Mouse (Mus musculus): Measurements from ENCODE around the gene Rnf213. TPM values are rescaled to one million over a fixed set of nuclear protein-coding genes. Genes with fewer than 3 reads are reported as not detected.

Rnf213 gene
- polyA plus RNA-seq, 1 experiment: 34.7 TPM

DNA sequence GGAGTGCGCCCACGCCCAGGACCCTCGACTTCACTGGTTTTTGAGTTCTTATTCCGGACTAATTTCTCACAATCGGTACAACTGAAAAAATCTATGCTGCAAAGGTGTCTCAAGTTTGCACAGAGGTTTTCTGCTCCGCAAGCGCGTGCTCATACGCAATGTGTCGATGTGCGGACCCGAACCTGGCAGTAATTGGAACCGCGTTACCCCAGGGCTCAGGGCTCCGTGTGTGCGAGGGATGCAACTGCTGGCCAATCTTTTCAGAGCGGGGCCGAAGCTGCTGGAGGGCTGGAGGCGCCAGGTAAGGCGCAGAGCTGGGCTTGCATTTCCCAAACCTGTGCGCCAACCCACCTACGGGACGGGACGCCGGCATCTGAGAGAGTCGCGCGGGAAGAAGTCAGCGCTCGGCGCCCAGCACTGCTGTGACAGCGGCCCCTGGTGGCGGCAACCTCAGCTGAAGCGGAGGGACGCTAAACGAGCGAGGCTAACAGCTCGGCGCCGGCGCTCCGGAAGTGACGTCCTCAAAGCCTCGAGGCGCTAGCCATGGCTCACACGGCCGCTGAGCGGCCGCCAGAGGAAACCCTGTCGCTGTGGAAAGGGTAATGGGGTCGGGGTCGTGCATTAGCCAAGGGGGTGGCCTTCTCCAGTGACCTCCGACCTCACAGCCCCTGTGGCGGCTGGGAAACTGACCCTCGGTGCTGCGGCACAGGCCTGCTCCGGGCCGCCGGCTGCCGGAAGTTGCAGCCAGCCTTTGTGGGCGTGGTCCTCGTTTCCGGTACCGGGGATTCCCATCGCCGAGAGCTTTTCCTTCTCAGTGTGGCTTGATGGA, 98.2 kb downstream of the Rnf213 start, which contains the start of gene Endov:
Gene Endov, plus strand, starts transcription at position 487 of the 829 bp plus-strand sequence.
- Histone ChIP-seq H3K27me3 (ENCODE audit: control insufficient read depth, insufficient read depth, low read length) (no peaks in the 10 kb centered on the region), H3K4me3 (ENCODE audit: low read depth, low read length) (peak within 1 kb of the TSS; percentile 86), H3K36me3 (ENCODE audit: control insufficient read depth, insufficient read depth, low read length) (peaks cover 20% of the 10 kb centered on the region), H3K4me1 (ENCODE audit: control insufficient read depth, insufficient read depth, insufficient read length, low read length) (peaks cover 10% of the 10 kb centered on the region; the same call in 1 of the 2 replicates), H3K27ac (ENCODE audit: insufficient read depth, low read depth, low read length) (peak within 1 kb of the TSS; percentile 74)
- TF ChIP-seq POLR2A (IDR thresholded peaks at IDR 0.05; ENCODE audit: low read depth, low read length): peak; percentile 60; the same call in 1 of the 2 replicates
- peak; percentile 85 for TF ChIP-seq CTCF (IDR thresholded peaks at IDR 0.05; ENCODE audit: extremely low read depth, insufficient read length, insufficient replicate concordance, low read depth, low read length)
- 1% methylated on average over 66 of the region's 66 CpGs for WGBS

DNA sequence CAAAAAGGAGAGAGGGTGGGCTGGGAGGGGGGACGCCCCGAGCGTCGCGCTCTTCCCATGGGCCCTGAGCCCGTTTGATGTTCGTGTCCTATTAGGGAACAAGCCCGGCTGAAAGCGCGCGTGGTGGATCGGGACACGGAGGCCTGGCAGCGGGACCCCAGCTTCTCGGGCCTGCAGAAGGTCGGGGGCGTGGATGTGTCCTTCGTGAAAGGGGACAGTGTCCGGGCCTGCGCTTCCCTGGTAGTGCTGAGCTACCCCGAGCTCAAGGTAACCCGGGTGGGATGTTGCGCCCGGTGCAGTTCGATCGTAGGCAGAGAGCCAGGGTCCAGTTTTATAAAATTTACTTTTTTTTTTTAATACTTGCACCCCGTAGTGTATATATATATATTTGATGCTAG, 98.8 kb downstream of the Rnf213 start:
- H3K36me3 ChIP-seq (ENCODE audit: control insufficient read depth, insufficient read depth, low read length): peaks cover 15% of the 10 kb centered on the region
- no peak for TF ChIP-seq POLR2A (IDR thresholded peaks at IDR 0.05; ENCODE audit: low read depth, low read length)
- no peak for TF ChIP-seq CTCF (IDR thresholded peaks at IDR 0.05; ENCODE audit: extremely low read depth, insufficient read length, insufficient replicate concordance, low read depth, low read length)
- H3K4me1 ChIP-seq (ENCODE audit: control insufficient read depth, insufficient read depth, insufficient read length, low read length): peaks cover 10% of the 10 kb centered on the region; the same call in 1 of the 2 replicates
- WGBS: 2% methylated on average over 27 of the region's 27 CpGs
- no peaks in the 10 kb centered on the region for H3K27me3 ChIP-seq (ENCODE audit: control insufficient read depth, insufficient read depth, low read length)
- H3K4me3 ChIP-seq (ENCODE audit: low read depth, low read length): peak overlapping the region; percentile 86
- H3K27ac ChIP-seq (ENCODE audit: insufficient read depth, low read depth, low read length): no peak overlapping the region

DNA sequence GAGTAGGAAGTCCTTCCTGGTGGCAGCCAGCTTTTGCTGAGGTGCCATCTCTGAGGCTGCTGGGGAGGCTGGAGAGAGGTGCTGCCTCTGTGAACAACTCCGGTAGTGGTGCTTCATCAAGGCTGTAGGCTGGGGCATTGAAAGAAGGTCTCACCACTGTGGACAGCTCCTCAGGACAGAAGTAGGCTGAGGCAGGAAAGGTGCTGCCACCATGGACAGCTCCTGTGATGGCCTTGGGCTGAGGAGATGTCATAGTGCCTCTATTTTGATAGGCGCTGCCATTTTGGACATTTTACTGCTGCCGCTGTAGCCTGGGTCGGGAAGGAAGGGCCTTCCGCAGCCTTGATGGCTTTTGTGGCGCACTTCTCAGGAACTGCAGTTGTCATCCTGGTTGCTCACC, 99.9 kb downstream of the Rnf213 start:
- Histone ChIP-seq H3K27ac (ENCODE audit: insufficient read depth, low read depth, low read length) (no peak overlapping the region), H3K36me3 (ENCODE audit: control insufficient read depth, insufficient read depth, low read length) (peaks cover 5% of the 10 kb centered on the region), H3K27me3 (ENCODE audit: control insufficient read depth, insufficient read depth, low read length) (no peaks in the 10 kb centered on the region), H3K4me3 (ENCODE audit: low read depth, low read length) (no peak overlapping the region), H3K4me1 (ENCODE audit: control insufficient read depth, insufficient read depth, insufficient read length, low read length) (peaks cover 10% of the 10 kb centered on the region; the same call in 1 of the 2 replicates)
- no peak for TF ChIP-seq CTCF (IDR thresholded peaks at IDR 0.05; ENCODE audit: extremely low read depth, insufficient read length, insufficient replicate concordance, low read depth, low read length)
- TF ChIP-seq POLR2A (IDR thresholded peaks at IDR 0.05; ENCODE audit: low read depth, low read length): no peak
- WGBS: 89% methylated on average over 6 of the region's 6 CpGs

DNA sequence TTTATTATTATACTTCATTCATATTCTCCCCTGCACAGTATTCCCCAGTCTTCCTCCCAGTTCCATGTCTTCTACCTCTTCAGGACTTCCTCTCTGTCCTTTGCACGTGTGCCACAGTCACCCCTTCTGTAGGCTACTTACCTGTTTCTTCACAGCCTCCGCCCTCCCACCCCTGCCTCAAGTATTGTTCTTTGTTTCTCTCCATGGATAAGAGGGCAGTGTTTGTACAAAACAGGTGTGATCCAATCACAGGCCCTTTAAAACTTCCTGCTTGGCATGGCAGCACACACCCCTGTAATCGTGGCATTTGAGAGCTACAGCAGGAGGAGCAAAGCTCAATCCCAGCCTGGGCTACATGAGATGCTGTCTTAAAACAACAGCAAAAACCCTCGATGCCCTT, 100.6 kb downstream of the Rnf213 start:
- H3K27me3 ChIP-seq (ENCODE audit: control insufficient read depth, insufficient read depth, low read length): no peaks in the 10 kb centered on the region
- H3K36me3 ChIP-seq (ENCODE audit: control insufficient read depth, insufficient read depth, low read length): peaks cover 5% of the 10 kb centered on the region; the same call in 1 of the 2 replicates
- peaks cover 10% of the 10 kb centered on the region; the same call in 1 of the 2 replicates for H3K4me1 ChIP-seq (ENCODE audit: control insufficient read depth, insufficient read depth, insufficient read length, low read length)
- WGBS: 31% methylated on average over 4 of the region's 4 CpGs
- no peak overlapping the region for H3K4me3 ChIP-seq (ENCODE audit: low read depth, low read length)
- TF ChIP-seq POLR2A (IDR thresholded peaks at IDR 0.05; ENCODE audit: low read depth, low read length): no peak
- peak overlapping the region; percentile 65; the same call in 1 of the 2 replicates for H3K27ac ChIP-seq (ENCODE audit: insufficient read depth, low read depth, low read length)

DNA sequence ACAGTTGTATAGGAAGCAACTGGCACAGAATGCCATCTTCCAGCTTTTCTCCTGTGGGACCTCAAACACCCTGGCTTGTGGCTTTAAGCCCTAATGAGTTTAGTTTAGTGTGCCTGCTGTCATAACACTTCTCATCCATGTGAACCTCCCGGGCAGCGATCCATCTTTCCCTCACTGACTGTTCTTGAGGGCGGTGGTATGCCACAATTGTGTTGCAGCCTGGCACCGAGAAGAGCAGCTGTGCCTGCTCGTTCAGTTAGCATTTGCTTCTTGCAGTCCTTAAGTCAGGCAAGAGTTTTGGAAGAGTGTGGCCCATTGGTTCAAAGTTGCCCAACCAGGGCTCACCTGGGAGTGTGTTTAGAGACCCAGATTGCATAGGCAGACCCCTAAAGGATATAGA, 103.2 kb downstream of the Rnf213 start:
- Histone ChIP-seq H3K4me1 (ENCODE audit: control insufficient read depth, insufficient read depth, insufficient read length, low read length) (peaks cover 10% of the 10 kb centered on the region; the same call in 1 of the 2 replicates), H3K27me3 (ENCODE audit: control insufficient read depth, insufficient read depth, low read length) (no peaks in the 10 kb centered on the region), H3K27ac (ENCODE audit: insufficient read depth, low read depth, low read length) (no peak overlapping the region), H3K4me3 (ENCODE audit: low read depth, low read length) (no peak overlapping the region), H3K36me3 (ENCODE audit: control insufficient read depth, insufficient read depth, low read length) (peaks cover 12% of the 10 kb centered on the region; the same call in 1 of the 2 replicates)
- 94% methylated on average over 5 of the region's 5 CpGs for WGBS
- TF ChIP-seq CTCF (IDR thresholded peaks at IDR 0.05; ENCODE audit: extremely low read depth, insufficient read length, insufficient replicate concordance, low read depth, low read length) (no peak), POLR2A (IDR thresholded peaks at IDR 0.05; ENCODE audit: low read depth, low read length) (no peak)

DNA sequence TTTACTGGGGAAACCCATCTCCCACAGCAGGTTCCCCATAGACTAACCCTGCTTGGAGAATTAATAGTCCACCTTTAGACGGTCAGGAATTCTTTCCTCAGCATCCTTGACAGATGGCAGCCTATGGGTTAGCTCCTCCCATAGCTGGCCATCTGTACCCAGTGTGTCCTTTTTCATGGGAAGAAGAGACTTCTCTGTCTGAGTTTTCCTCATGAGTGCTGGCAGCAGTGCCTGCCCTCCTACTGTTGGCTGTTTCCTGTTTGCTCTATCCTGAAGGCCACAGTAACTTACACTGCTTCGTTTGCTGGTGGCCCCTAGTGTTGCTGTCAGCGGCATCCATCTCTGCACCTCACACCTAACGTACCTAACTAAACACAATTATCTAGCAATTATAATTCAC, 104.6 kb downstream of the Rnf213 start:
- Histone ChIP-seq H3K27me3 (ENCODE audit: control insufficient read depth, insufficient read depth, low read length) (no peaks in the 10 kb centered on the region), H3K4me3 (ENCODE audit: low read depth, low read length) (no peak overlapping the region), H3K36me3 (ENCODE audit: control insufficient read depth, insufficient read depth, low read length) (peaks cover 13% of the 10 kb centered on the region; the same call in 1 of the 2 replicates), H3K4me1 (ENCODE audit: control insufficient read depth, insufficient read depth, insufficient read length, low read length) (peaks cover 8% of the 10 kb centered on the region; the same call in 1 of the 2 replicates), H3K27ac (ENCODE audit: insufficient read depth, low read depth, low read length) (no peak overlapping the region)
- 76% methylated on average over 4 of the region's 4 CpGs for WGBS
- TF ChIP-seq POLR2A (IDR thresholded peaks at IDR 0.05; ENCODE audit: low read depth, low read length) (no peak), CTCF (IDR thresholded peaks at IDR 0.05; ENCODE audit: extremely low read depth, insufficient read length, insufficient replicate concordance, low read depth, low read length) (no peak)

DNA sequence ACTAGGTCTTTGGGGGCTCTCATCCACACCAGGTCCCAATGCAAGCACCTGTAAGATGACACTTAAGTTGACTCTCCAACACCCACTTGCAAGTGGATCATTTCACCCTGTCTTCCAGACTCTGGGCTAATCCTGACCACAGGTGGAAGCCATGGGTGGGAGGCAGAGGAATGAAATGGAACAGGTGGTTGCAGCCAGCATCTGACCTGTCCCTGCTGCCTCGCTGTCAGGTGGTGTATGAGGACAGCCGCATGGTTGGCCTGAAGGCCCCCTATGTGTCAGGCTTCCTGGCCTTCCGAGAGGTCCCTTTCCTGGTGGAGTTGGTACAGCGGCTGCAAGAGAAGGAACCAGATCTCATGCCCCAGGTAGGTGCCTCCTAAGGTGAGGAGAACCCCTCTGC, 106.4 kb downstream of the Rnf213 start:
- H3K36me3 ChIP-seq (ENCODE audit: control insufficient read depth, insufficient read depth, low read length): peaks cover 15% of the 10 kb centered on the region; the same call in 1 of the 2 replicates

More for the DNA sequence above, 106.4 kb downstream of the Rnf213 start:
- 95% methylated on average over 4 of the region's 4 CpGs for WGBS
- H3K27me3 ChIP-seq (ENCODE audit: control insufficient read depth, insufficient read depth, low read length): no peaks in the 10 kb centered on the region
- no peak overlapping the region for H3K4me3 ChIP-seq (ENCODE audit: low read depth, low read length)
- H3K27ac ChIP-seq (ENCODE audit: insufficient read depth, low read depth, low read length): no peak overlapping the region
- no peaks in the 10 kb centered on the region for H3K4me1 ChIP-seq (ENCODE audit: control insufficient read depth, insufficient read depth, insufficient read length, low read length)
- TF ChIP-seq POLR2A (IDR thresholded peaks at IDR 0.05; ENCODE audit: low read depth, low read length) (no peak), CTCF (IDR thresholded peaks at IDR 0.05; ENCODE audit: extremely low read depth, insufficient read length, insufficient replicate concordance, low read depth, low read length) (no peak)

Data from small intestine, adult 2 months (tissue).